Mouse (Mus musculus): ENCODE results near the gene Iqgap1.

DNA sequence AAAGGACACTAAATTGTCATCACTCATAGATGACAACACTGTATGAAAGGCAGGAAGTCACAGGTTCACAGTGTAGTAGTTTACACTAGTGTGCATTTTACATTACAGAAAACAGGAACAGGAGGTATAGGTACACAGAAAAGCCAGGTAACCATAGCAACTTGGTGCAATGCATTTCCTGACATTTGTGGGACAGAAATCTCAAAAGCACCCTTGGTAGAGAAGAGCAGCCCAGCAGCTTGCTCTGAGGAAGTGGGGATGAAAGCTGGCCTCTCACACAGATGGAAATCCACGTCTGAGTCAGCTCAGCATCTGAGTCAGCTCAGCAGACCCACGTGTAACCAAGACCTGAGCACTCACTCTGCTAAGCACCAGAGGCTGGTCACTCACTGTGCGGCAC is 59.7 kb downstream of the Iqgap1 start:
- no peak for TF ChIP-seq GATA1 (IDR thresholded peaks at IDR 0.05; ENCODE audit: borderline replicate concordance, low read length)
- TF ChIP-seq FLI1 (IDR thresholded peaks at IDR 0.05; ENCODE audit: low read length): no peak
